Mouse (Mus musculus) liver, embryonic 12.5 days (tissue): ENCODE data around the gene Cstad. TPM values are rescaled to one million over a fixed set of nuclear protein-coding genes. Genes with fewer than 3 reads are reported as not detected.

Experiments used
- ATAC-seq: fragments of 200-750 bp; cut with Nextera tagmentation; 2 replicates; pipeline ENCODE4 v1.8.0; 2017; ENCODE audit warnings: moderate number of reproducible peaks, mild to moderate bottlenecking, moderate library complexity
- H3K27ac ChIP-seq: fragments of 300-500 bp; sonication (generic); 2 replicates; pipeline ENCODE4 v1.5.1; 2016; ENCODE audit warnings: mild to moderate bottlenecking
- H3K27me3 ChIP-seq: fragments of 300-500 bp; sonication (generic); replicated peaks from 2 replicates; pipeline ENCODE4 v1.6.1; 2016; ENCODE audit warnings: mild to moderate bottlenecking, moderate library complexity
- H3K36me3 ChIP-seq: fragments of 300-500 bp; sonication (generic); 2 replicates; pipeline ENCODE4 v1.6.1; 2016; ENCODE audit warnings: mild to moderate bottlenecking, moderate library complexity
- H3K4me1 ChIP-seq: fragments of 300-500 bp; sonication (generic); 2 replicates; pipeline ENCODE4 v1.6.1; 2016
- H3K4me2 ChIP-seq: fragments of 300-500 bp; sonication (generic); 2 replicates; pipeline ENCODE4 v1.6.1; 2016; ENCODE audit warnings: mild to moderate bottlenecking, moderate library complexity
- H3K4me3 ChIP-seq: fragments of 300-500 bp; sonication (generic); 2 replicates; pipeline ENCODE4 v1.5.1; 2016; ENCODE audit warnings: mild to moderate bottlenecking, moderate library complexity
- H3K9ac ChIP-seq: fragments of 300-500 bp; sonication (generic); 2 replicates; pipeline ENCODE4 v1.6.1; 2016; ENCODE audit warnings: mild to moderate bottlenecking, moderate library complexity
- H3K9me3 ChIP-seq: fragments of 300-500 bp; sonication (generic); replicated peaks from 2 replicates; pipeline ENCODE4 v1.6.1; 2016; ENCODE audit warnings: mild to moderate bottlenecking, moderate library complexity
- WGBS: fragments of 180-500 bp; shearing (Covaris S2); methylation state at CpG from one replicate; pipeline ENCODE4 v1.1.7; 2016; ENCODE audit not compliant: insufficient replicate concordance; 5-methylcytosine and 5-hydroxymethylcytosine counted together
- polyA plus RNA-seq: library from polyadenylated mRNA; unstranded; fragments of >200 nt; fragmentation: Nextera tagmentation; extraction: Ambion mirVana; gene quantifications from 2 replicates; pipeline ENCODE4 v1.2.1, GENCODE M21; 2016

Cstad gene
- polyA plus RNA-seq, 1 experiment from 2014 or later = 0.31 TPM

DNA sequence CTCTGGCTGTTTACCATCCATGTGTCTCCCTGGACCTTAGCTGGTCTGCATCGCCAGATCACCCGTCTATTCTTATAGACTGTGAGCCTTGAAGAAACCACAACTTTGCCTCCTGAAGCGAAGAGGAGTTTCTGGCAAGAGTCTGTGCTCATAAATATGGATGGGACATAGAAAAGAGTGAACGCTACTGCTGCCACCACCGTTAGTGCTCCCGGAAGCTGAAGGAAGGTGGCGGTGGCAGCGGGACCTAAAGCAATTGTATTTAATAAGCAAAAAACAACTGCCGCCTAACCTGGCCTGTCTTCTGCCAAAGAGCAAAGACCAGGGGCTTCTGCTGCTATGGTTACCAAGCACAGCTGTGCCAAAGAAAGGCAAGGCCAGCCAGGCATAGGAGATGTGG, 59.3 kb downstream of the Cstad start:
- H3K4me2 ChIP-seq = no peak overlapping the region
- no peak overlapping the region for H3K4me3 ChIP-seq
- 77% methylated on average over 9 of the region's 9 CpGs for WGBS
- no peaks in the 10 kb centered on the region for H3K36me3 ChIP-seq
- H3K9ac ChIP-seq = no peak overlapping the region
- no peak overlapping the region for H3K27ac ChIP-seq
- ATAC-seq = no peak
- H3K9me3 ChIP-seq = no peaks in the 10 kb centered on the region
- H3K4me1 ChIP-seq = peaks cover 34% of the 10 kb centered on the region
- peaks cover 21% of the 10 kb centered on the region for H3K27me3 ChIP-seq

DNA sequence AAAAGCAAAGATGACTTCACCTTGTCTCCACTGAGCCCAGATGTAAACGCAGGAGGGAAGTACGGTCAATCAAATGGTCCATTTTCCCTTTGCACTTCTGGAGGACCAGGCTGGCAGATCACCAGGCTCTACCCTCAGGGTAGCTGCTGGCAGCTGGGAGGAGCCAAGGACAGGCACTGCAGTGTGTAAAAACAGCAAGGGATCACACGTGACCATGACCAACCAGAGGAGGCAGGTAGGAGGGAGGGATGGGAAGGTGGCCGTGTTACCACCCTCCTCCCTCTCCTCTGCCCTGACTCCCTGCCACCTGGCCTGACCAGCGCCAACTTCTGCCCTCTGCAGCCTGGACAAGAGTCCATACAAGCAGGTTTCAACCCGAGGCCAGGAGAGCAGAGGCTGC, 59.7 kb downstream of the Cstad start:
- H3K4me2 ChIP-seq = no peak overlapping the region
- 61% methylated on average over 6 of the region's 6 CpGs for WGBS
- no peaks in the 10 kb centered on the region for H3K36me3 ChIP-seq
- H3K9ac ChIP-seq = no peak overlapping the region
- H3K4me3 ChIP-seq = no peak overlapping the region
- no peak overlapping the region for H3K27ac ChIP-seq
- no peak for ATAC-seq
- H3K4me1 ChIP-seq = peaks cover 38% of the 10 kb centered on the region
- peaks cover 21% of the 10 kb centered on the region for H3K27me3 ChIP-seq
- no peaks in the 10 kb centered on the region for H3K9me3 ChIP-seq

DNA sequence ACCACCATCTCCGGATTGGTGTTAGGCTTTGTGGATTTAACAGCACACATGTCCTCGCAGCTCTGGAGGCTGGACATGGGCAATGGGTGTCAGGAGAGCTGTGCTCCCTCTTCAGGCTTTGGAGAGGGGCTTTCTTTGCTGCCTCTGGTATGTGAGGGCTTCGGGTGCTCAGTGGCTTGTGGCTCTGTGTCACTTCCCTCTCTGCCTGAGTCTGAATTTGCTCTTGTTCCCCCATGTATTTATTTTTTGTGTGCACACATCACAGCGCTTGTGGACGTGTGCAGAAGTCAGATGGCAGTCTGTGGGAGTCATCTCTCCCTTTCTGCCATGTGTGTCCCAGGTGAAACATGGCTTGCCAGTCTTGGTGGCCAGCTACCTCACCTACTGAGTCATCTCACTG, 60.9 kb downstream of the Cstad start:
- H3K27ac ChIP-seq = no peak overlapping the region
- peaks cover 25% of the 10 kb centered on the region for H3K27me3 ChIP-seq
- ATAC-seq = no peak
- no peak overlapping the region for H3K9ac ChIP-seq
- 53% methylated on average over 5 of the region's 5 CpGs for WGBS
- no peak overlapping the region for H3K4me2 ChIP-seq
- H3K4me3 ChIP-seq = no peak overlapping the region
- H3K36me3 ChIP-seq = no peaks in the 10 kb centered on the region
- H3K9me3 ChIP-seq = no peaks in the 10 kb centered on the region
- H3K4me1 ChIP-seq = peaks cover 50% of the 10 kb centered on the region

DNA sequence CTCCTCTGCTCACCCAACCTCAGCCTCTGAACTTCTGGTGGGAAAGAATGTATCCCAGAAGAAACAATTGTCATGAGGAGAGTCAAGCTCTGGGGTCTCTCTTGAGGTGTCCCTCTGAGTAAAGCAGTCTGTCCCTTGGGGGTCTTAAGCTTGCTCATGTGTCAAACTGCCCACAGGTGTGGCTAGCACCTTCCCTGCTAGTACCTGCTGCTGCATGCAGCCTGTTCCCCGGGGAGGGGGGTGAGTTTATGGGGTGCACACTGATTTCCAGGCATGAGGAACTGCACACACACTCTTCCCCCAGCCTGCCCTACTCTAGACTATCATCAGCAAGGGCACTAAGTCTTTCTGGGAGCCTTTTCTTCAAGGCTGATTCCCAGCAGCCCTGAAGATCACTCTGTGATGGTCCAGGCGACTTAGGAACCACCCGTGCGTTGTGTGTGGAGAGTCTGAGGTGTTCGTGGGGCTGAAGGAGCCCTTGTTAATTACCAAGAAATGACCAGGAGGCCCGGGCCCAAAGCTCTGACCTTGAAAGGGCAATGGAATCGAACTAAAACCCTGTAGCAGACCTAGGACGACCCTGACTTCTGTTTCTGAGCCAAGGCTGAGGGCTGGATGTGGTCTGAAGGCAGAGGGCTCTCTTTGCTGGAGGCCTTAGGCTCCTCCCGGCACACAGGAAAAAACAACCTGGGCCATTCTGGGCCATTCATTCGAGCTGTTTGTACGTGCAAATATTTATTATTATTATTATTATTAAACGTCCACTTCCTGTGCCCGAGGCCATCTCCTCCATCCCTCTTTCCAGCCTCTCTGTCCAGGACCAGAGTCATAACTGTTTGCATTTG, 62.1 kb downstream of the Cstad start:
- Histone ChIP-seq H3K9me3 (no peaks in the 10 kb centered on the region), H3K4me1 (peaks cover 55% of the 10 kb centered on the region), H3K4me3 (no peak overlapping the region), H3K27ac (no peak overlapping the region), H3K4me2 (no peak overlapping the region), H3K27me3 (peaks cover 25% of the 10 kb centered on the region), H3K36me3 (no peaks in the 10 kb centered on the region), H3K9ac (0 out of 2 replicates have a peak overlapping the region, but pooled peaks have one; percentile 1)
- 49% methylated on average over 13 of the region's 13 CpGs for WGBS
- no peak for ATAC-seq

DNA sequence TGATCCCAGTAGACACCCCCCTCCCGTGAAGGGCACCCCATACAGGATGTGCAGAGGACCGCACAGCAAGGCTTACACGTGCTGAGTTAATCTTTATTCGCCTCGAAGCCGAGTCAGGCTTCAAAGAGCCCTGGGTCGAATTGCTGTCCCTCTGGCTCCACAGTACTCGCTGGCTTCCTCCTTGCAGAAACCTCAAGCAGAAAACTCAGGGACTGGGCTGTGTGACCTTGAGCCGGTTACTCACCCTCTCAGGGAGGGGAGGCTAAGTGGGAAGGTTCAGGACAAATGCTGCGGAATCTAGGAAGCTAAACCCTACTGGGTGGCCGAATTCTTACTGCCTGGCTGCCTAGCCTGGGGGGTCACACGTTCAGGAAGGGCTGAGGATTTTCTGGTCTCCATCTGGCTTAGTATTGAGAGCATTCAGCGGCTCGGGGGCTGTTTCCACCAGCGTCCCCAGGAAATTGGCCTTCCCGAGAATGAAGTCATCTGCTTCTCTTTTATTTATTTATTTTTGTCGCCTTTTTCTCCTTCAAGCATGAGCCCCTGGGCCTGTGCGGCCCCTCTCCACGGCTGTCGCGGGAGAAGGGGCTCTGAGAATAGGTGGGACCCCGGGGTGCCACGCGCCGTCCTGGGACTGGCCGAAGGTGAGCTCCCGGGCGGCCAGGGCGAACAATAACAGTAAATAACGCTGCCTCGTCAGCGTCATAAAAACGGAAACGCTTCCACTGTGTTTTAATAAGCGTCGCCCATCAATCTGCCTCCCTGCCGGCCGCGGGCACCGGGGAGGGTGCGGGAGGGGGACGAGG, 63.0 kb downstream of the Cstad start:
- no peaks in the 10 kb centered on the region for H3K9me3 ChIP-seq
- ATAC-seq = peak; percentile 11
- H3K36me3 ChIP-seq = no peaks in the 10 kb centered on the region
- 4% methylated on average over 42 of the region's 42 CpGs for WGBS
- peak overlapping the region; percentile 80 for H3K27ac ChIP-seq
- peak overlapping the region; percentile 94 for H3K4me2 ChIP-seq
- peaks cover 20% of the 10 kb centered on the region; the same call in 1 of the 2 replicates for H3K27me3 ChIP-seq
- peak overlapping the region; percentile 66 for H3K4me3 ChIP-seq
- peak overlapping the region; percentile 74 for H3K9ac ChIP-seq
- peaks cover 49% of the 10 kb centered on the region for H3K4me1 ChIP-seq

DNA sequence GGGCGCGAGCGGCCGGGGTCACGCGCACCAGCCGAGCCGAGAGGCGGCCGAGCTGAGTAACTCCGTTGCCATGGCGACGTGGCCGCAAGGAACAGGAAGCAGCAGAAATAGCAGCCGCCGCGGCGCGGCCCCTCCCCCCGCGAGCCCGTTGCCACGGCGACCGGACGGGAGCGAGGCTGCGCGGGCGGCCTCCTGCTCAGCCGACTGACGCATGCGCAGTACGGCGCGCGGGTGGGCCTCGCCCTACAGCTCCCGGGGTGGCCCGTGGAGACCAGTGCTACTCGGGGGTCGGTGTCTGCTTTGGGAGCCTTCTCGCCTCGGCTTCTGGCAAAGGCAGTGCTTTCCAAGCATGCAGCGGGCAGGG, 63.6 kb downstream of the Cstad start:
- Histone ChIP-seq H3K36me3 (no peaks in the 10 kb centered on the region), H3K4me3 (peak overlapping the region; percentile 66), H3K9ac (peak overlapping the region; percentile 74), H3K27me3 (peaks cover 20% of the 10 kb centered on the region), H3K9me3 (no peaks in the 10 kb centered on the region), H3K27ac (peak overlapping the region; percentile 80), H3K4me1 (peaks cover 46% of the 10 kb centered on the region), H3K4me2 (peak overlapping the region; percentile 94)
- peak; percentile 85 for ATAC-seq
- WGBS = 0% methylated on average over 39 of the region's 45 CpGs

Other genes with a start within 250 kb of the Cstad start
- gene Sh3glb2, start 235.7 kb upstream of the Cstad start, polyA plus RNA-seq = 30.3 and 33.7 TPM in 2 replicates
- gene Miga2, start 230.8 kb upstream of the Cstad start, polyA plus RNA-seq = 12.7 and 13.6 TPM in 2 replicates
- 23.5 and 24.3 TPM in 2 replicates for gene Dolpp1, start 202.8 kb upstream of the Cstad start, polyA plus RNA-seq
- gene Crat, start 179.2 kb upstream of the Cstad start, polyA plus RNA-seq = 26.0 and 28.6 TPM in 2 replicates
- gene Ptpa, start 179.0 kb upstream of the Cstad start, polyA plus RNA-seq = 168 and 173 TPM in 2 replicates
- gene Ier5l, start 120.8 kb upstream of the Cstad start, polyA plus RNA-seq = 0.44 and 0.59 TPM in 2 replicates
- gene 1700001O22Rik, start 208.6 kb downstream of the Cstad start, polyA plus RNA-seq = 0.18 and 0.19 TPM in 2 replicates
- 45.4 and 48.6 TPM in 2 replicates for gene Ntmt1, start 212.8 kb downstream of the Cstad start, polyA plus RNA-seq
- 41.0 and 41.7 TPM in 2 replicates for gene Asb6, start 235.3 kb downstream of the Cstad start, polyA plus RNA-seq
- 2.5 and 4.1 TPM in 2 replicates for gene Prrx2, start 239.9 kb downstream of the Cstad start, polyA plus RNA-seq